Mouse (Mus musculus) granulocyte monocyte progenitor cell, adult 5-6 weeks (primary cell): ENCODE measurements at regions not wholly inside any gene's neighbourhood (a gene's known extent, or its start where the extent isn't known, plus 50 kb on each side); places are given as distances from the start of the nearest gene placed in this dataset.

ENCODE experiments used
- ATAC-seq: replicated peaks from 2 replicates; pipeline ENCODE4 v1.8.0; 2016; ENCODE audit warnings: mild to moderate bottlenecking, moderate TSS enrichment, inconsistent platforms; ENCODE audit not compliant: poor library complexity, severe bottlenecking

- no peak for ATAC-seq
Measured at GRCm38 (mm10) chr13:101190249-101190830, 357.1 kb upstream of the Slc30a5 start.

- no peak for ATAC-seq
Measured at GRCm38 (mm10) chr13:101182387-101182786, 349.2 kb upstream of the Slc30a5 start.

GRCm38 (mm10) chr13:101175017-101175689 lies 341.9 kb upstream of the Slc30a5 start:
- no peak for ATAC-seq

GRCm38 (mm10) chr13:101161768-101162167 lies 328.5 kb upstream of the Slc30a5 start:
- no peak for ATAC-seq

GRCm38 (mm10) chr13:101159878-101160277 lies 326.7 kb upstream of the Slc30a5 start:
- no peak for ATAC-seq

GRCm38 (mm10) chr13:101153760-101154159 lies 320.5 kb upstream of the Slc30a5 start:
- ATAC-seq, result no peak

- ATAC-seq, result no peak
Measured at GRCm38 (mm10) chr13:101142761-101143160, 309.5 kb upstream of the Slc30a5 start.

GRCm38 (mm10) chr13:101142104-101142735 lies 309.0 kb upstream of the Slc30a5 start:
- no peak for ATAC-seq

- ATAC-seq, result no peak
Measured at GRCm38 (mm10) chr13:101129466-101129865, 296.2 kb upstream of the Slc30a5 start.

- ATAC-seq, result no peak
Measured at GRCm38 (mm10) chr13:101127808-101128207, 294.6 kb upstream of the Slc30a5 start.

GRCm38 (mm10) chr13:101127262-101127661 lies 294.0 kb upstream of the Slc30a5 start:
- no peak for ATAC-seq

GRCm38 (mm10) chr13:101117311-101117710 lies 284.1 kb upstream of the Slc30a5 start:
- no peak for ATAC-seq

GRCm38 (mm10) chr13:101115296-101115695 lies 282.1 kb upstream of the Slc30a5 start:
- ATAC-seq, result no peak

GRCm38 (mm10) chr13:101112176-101112575 lies 278.9 kb upstream of the Slc30a5 start:
- ATAC-seq, result no peak

- no peak for ATAC-seq
Measured at GRCm38 (mm10) chr13:101111773-101112172, 278.5 kb upstream of the Slc30a5 start.

- ATAC-seq, result no peak
Measured at GRCm38 (mm10) chr13:101100621-101101020, 267.4 kb upstream of the Slc30a5 start.

GRCm38 (mm10) chr13:101096856-101097255 lies 263.6 kb upstream of the Slc30a5 start:
- ATAC-seq, result peak; percentile 79

GRCm38 (mm10) chr13:101096221-101096620 lies 263.0 kb upstream of the Slc30a5 start:
- no peak for ATAC-seq

GRCm38 (mm10) chr13:101095057-101095831 lies 262.0 kb upstream of the Slc30a5 start:
- ATAC-seq, result no peak

GRCm38 (mm10) chr13:101092743-101093131 lies 259.5 kb upstream of the Slc30a5 start:
- no peak for ATAC-seq
